Mouse (Mus musculus): ENCODE results near the gene Pagr1a. TPM values are rescaled to one million over a fixed set of nuclear protein-coding genes. Genes with fewer than 3 reads are reported as not detected.

Gene Pagr1a
- total and polyA plus RNA-seq, 2 experiments from 2014 or later = 33.1 TPM; not detected in 1

GRCm38 (mm10) chr7:127018416-127019305, 1.5 kb upstream of the Pagr1a start:
- Histone ChIP-seq H3K9me3 (ENCODE audit: low read length) (no peaks in the 10 kb centered on the region), H3K9ac (replicated peaks; ENCODE audit: low read length, poor library complexity, severe bottlenecking) (peak overlapping the region; percentile 79), H3K27ac (ENCODE audit: low read depth, low read length) (peak overlapping the region; percentile 27), H3K36me3 (ENCODE audit: insufficient read depth, low read length) (peaks cover 26% of the 10 kb centered on the region), H3K4me1 (ENCODE audit: insufficient read depth, low read length) (peaks cover 41% of the 10 kb centered on the region), H3K27me3 (ENCODE audit: insufficient read depth, low read length) (no peaks in the 10 kb centered on the region), H3K4me2 (ENCODE audit: low read depth, low read length, poor library complexity, severe bottlenecking) (peak overlapping the region; percentile 71), H3K4me3 (ENCODE audit: low read depth, low read length) (no peak overlapping the region)
- ATAC-seq (ENCODE audit: low FRiP score) (no peak), DNase-seq (ENCODE audit: low spot score) (no peak)
- no peak for TF ChIP-seq CTCF (IDR thresholded peaks at IDR 0.05)
- WGBS = 85% methylated on average over 15 of the region's 15 CpGs

- Histone ChIP-seq H3K27me3 (ENCODE audit: insufficient read depth, low read length) (no peaks in the 10 kb centered on the region), H3K4me2 (ENCODE audit: low read depth, low read length, poor library complexity, severe bottlenecking) (peak overlapping the region; percentile 71; the same call in 1 of the 2 replicates), H3K36me3 (ENCODE audit: insufficient read depth, low read length) (peaks cover 19% of the 10 kb centered on the region; the same call in 1 of the 2 replicates), H3K9ac (replicated peaks; ENCODE audit: low read length, poor library complexity, severe bottlenecking) (peak overlapping the region; percentile 79), H3K4me1 (ENCODE audit: insufficient read depth, low read length) (peaks cover 36% of the 10 kb centered on the region), H3K27ac (ENCODE audit: low read depth, low read length) (peak overlapping the region; percentile 27), H3K4me3 (ENCODE audit: low read depth, low read length) (no peak overlapping the region), H3K9me3 (ENCODE audit: low read length) (no peaks in the 10 kb centered on the region)
- no peak for DNase-seq (ENCODE audit: low spot score)
- ATAC-seq (ENCODE audit: low FRiP score) = no peak
- 52% methylated on average over 6 of the region's 6 CpGs for whole genome bisulfite sequencing
- no peak for TF ChIP-seq CTCF (IDR thresholded peaks at IDR 0.05)
Measured at GRCm38 (mm10) chr7:127017950-127018345, 796 bp upstream of the Pagr1a start.

GRCm38 (mm10) chr7:127016486-127016938, 640 bp downstream of the Pagr1a start:
- Histone ChIP-seq H3K4me1 (ENCODE audit: insufficient read depth, low read length) (peaks cover 36% of the 10 kb centered on the region), H3K9me3 (ENCODE audit: low read length) (no peaks in the 10 kb centered on the region), H3K27ac (ENCODE audit: low read depth, low read length) (peak overlapping the region; percentile 86), H3K4me2 (ENCODE audit: low read depth, low read length, poor library complexity, severe bottlenecking) (peak overlapping the region; percentile 93), H3K4me3 (ENCODE audit: low read depth, low read length) (peak overlapping the region; percentile 52), H3K27me3 (ENCODE audit: insufficient read depth, low read length) (no peaks in the 10 kb centered on the region), H3K36me3 (ENCODE audit: insufficient read depth, low read length) (peaks cover 12% of the 10 kb centered on the region; the same call in 1 of the 2 replicates), H3K9ac (replicated peaks; ENCODE audit: low read length, poor library complexity, severe bottlenecking) (peak overlapping the region; percentile 70)
- under 1% methylated on average over 22 of the region's 22 CpGs for WGBS
- no peak for TF ChIP-seq CTCF (IDR thresholded peaks at IDR 0.05)
- DNase-seq (ENCODE audit: low spot score) (peak; percentile 61), ATAC-seq (ENCODE audit: low FRiP score) (peak; percentile 51)

- no peak for TF ChIP-seq CTCF (IDR thresholded peaks at IDR 0.05)
- H3K36me3 ChIP-seq (ENCODE audit: insufficient read depth, low read length) = peaks cover 12% of the 10 kb centered on the region; the same call in 1 of the 2 replicates
- ATAC-seq (ENCODE audit: low FRiP score) (no peak), DNase-seq (ENCODE audit: low spot score) (no peak)
- peak within 1 kb of the TSS; percentile 70 for H3K9ac ChIP-seq (replicated peaks; ENCODE audit: low read length, poor library complexity, severe bottlenecking)
- H3K4me2 ChIP-seq (ENCODE audit: low read depth, low read length, poor library complexity, severe bottlenecking) = peak within 1 kb of the TSS; percentile 93
- peak within 1 kb of the TSS; percentile 52 for H3K4me3 ChIP-seq (ENCODE audit: low read depth, low read length)
- no peaks in the 10 kb centered on the region for H3K9me3 ChIP-seq (ENCODE audit: low read length)
- no peaks in the 10 kb centered on the region for H3K27me3 ChIP-seq (ENCODE audit: insufficient read depth, low read length)
- peak within 1 kb of the TSS; percentile 86 for H3K27ac ChIP-seq (ENCODE audit: low read depth, low read length)
- H3K4me1 ChIP-seq (ENCODE audit: insufficient read depth, low read length) = peaks cover 36% of the 10 kb centered on the region
Measured at GRCm38 (mm10) chr7:127016481-127016485, 869 bp downstream of the Pagr1a start, which contains the start of gene Pagr1b. TSS of gene Pagr1b (minus strand) at chr7:127016484.

DNA sequence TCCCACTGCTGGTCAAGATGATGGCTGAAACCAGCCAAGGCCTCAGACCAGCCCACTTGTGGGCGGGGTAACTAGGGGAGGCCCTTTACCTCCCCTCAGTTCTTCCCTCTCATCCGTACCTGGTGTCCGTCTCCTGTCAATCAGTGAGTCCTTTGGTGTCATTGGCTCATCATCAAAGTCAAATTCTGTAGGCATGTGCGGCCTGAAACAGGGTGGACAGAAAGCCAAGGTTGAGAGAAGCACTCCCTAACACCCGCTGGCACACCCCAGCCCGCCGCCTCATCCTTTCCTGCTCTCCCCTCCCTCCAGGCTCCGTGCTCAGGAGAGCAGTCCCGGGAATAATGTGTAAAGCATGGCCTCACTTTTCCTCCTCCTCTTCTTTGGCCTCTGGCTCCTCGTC, 1.1 kb downstream of the Pagr1a start:
- H3K36me3 ChIP-seq (ENCODE audit: insufficient read depth, low read length) = peaks cover 12% of the 10 kb centered on the region; the same call in 1 of the 2 replicates
- DNase-seq (ENCODE audit: low spot score) (peak; percentile 58), ATAC-seq (ENCODE audit: low FRiP score) (no peak)
- H3K27ac ChIP-seq (ENCODE audit: low read depth, low read length) = peak overlapping the region; percentile 86
- H3K4me1 ChIP-seq (ENCODE audit: insufficient read depth, low read length) = peaks cover 36% of the 10 kb centered on the region
- no peak for TF ChIP-seq CTCF (IDR thresholded peaks at IDR 0.05)
- no peaks in the 10 kb centered on the region for H3K27me3 ChIP-seq (ENCODE audit: insufficient read depth, low read length)
- WGBS = 0% methylated on average over 10 of the region's 10 CpGs
- peak overlapping the region; percentile 52 for H3K4me3 ChIP-seq (ENCODE audit: low read depth, low read length)
- peak overlapping the region; percentile 93 for H3K4me2 ChIP-seq (ENCODE audit: low read depth, low read length, poor library complexity, severe bottlenecking)
- peak overlapping the region; percentile 70 for H3K9ac ChIP-seq (replicated peaks; ENCODE audit: low read length, poor library complexity, severe bottlenecking)
- no peaks in the 10 kb centered on the region for H3K9me3 ChIP-seq (ENCODE audit: low read length)

GRCm38 (mm10) chr7:127014993-127015392, 2.2 kb downstream of the Pagr1a start:
- WGBS = 95% methylated on average over 12 of the region's 12 CpGs
- Histone ChIP-seq H3K4me3 (ENCODE audit: low read depth, low read length) (no peak overlapping the region), H3K27me3 (ENCODE audit: insufficient read depth, low read length) (no peaks in the 10 kb centered on the region), H3K4me2 (ENCODE audit: low read depth, low read length, poor library complexity, severe bottlenecking) (no peak overlapping the region), H3K9ac (replicated peaks; ENCODE audit: low read length, poor library complexity, severe bottlenecking) (no peak overlapping the region), H3K9me3 (ENCODE audit: low read length) (no peaks in the 10 kb centered on the region), H3K36me3 (ENCODE audit: insufficient read depth, low read length) (peaks cover 12% of the 10 kb centered on the region; the same call in 1 of the 2 replicates), H3K27ac (ENCODE audit: low read depth, low read length) (no peak overlapping the region), H3K4me1 (ENCODE audit: insufficient read depth, low read length) (peaks cover 30% of the 10 kb centered on the region)
- DNase-seq (ENCODE audit: low spot score) = no peak
- no peak for ATAC-seq (ENCODE audit: low FRiP score)
- no peak for TF ChIP-seq CTCF (IDR thresholded peaks at IDR 0.05)
